Mouse (Mus musculus): ENCODE results near the gene Slc17a4. TPM values are rescaled to one million over a fixed set of nuclear protein-coding genes. Genes with fewer than 3 reads are reported as not detected.

Gene Slc17a4
- total RNA-seq, 1 experiment: not detected

DNA sequence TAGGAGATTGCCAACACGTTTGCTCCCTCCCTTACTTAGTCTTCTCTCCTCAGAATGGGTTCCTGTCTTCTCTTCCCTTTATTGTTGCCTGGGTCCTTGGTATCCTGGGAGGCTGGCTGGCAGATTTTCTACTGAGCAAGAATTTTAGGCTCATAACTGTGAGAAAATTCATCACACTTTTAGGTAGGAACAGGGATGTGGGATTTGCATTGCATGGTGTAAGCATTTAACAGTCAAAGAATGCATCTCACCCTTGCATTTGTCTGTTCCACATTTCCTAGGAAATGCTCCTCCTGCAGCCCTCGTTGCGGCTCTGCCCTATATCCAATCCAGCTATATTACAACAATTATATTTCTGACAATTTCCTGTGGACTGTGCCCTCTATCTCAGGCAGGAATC, 58.4 kb downstream of the Slc17a4 start:
- H3K36me3 ChIP-seq (ENCODE audit: control insufficient read depth, insufficient read depth, low read length, poor library complexity, severe bottlenecking): no peaks in the 10 kb centered on the region
- no peak for DNase-seq (ENCODE audit: low read depth, low spot score)

DNA sequence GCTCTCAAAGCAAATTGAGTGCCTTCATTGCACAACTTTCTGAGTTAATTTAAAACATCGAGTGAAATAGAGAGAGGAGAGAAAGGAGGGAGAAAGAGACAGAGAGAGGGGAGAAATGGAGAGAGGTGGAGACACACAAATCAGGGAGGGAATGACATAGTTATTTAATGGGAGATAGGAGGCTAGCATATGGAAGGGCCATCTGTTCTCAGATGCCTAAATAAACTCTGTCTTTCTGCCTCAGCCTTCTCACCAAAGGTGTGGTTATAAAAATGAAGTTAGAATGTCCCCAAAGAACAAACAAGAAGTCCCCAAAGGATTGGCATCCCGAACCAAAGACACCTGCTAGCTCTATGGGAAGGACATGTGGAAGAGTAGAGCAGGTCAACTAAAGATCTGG, 65.5 kb downstream of the Slc17a4 start:
- no peak for DNase-seq (ENCODE audit: low read depth, low spot score)
- Histone ChIP-seq H3K4me1 (ENCODE audit: control insufficient read depth in 2 of 2, insufficient read depth in 2 of 2, low read length in 2 of 2, poor library complexity in 1 of 2) (no peaks in the 10 kb centered on the region), H3K36me3 (ENCODE audit: control insufficient read depth, insufficient read depth, low read length, poor library complexity, severe bottlenecking) (no peaks in the 10 kb centered on the region), H3K27ac (ENCODE audit: insufficient read depth, low read depth, low read length, poor library complexity, severe bottlenecking) (no peak overlapping the region), H3K9me3 (ENCODE audit: control insufficient read depth, insufficient read depth, low read depth, low read length) (no peaks in the 10 kb centered on the region), H3K9ac (ENCODE audit: insufficient read depth, low read depth, low read length, poor library complexity, severe bottlenecking) (no peak overlapping the region), H3K4me3 (ENCODE audit: insufficient read depth in 1 of 2, low read depth in 1 of 2, low read length in 2 of 2, poor library complexity in 1 of 2, severe bottlenecking in 1 of 2) (no peak overlapping the region)
- no peak for TF ChIP-seq ZNF384 (IDR thresholded peaks at IDR 0.05; ENCODE audit: low read depth, low read length)
- no peak for TF ChIP-seq MAFK (IDR thresholded peaks at IDR 0.05; ENCODE audit: insufficient read depth, low read depth, low read length)
- TF ChIP-seq CHD2 (IDR thresholded peaks at IDR 0.05; ENCODE audit: low read depth, low read length): no peak
- TF ChIP-seq ZC3H11A (IDR thresholded peaks at IDR 0.05; ENCODE audit: borderline replicate concordance, low read depth, low read length): no peak
- TF ChIP-seq HCFC1 (IDR thresholded peaks at IDR 0.05; ENCODE audit: borderline replicate concordance, insufficient read depth, low read length): no peak
- in situ Hi-C loops (cut with MboI; ENCODE audit: low sequenced_read_pairs in 2 of 2, unreplicated experiment in 2 of 2): loop anchor here in 1 of 2 experiments (25.0 kb wide), 1 partner anchor 463 kb away; no protein-coding TSS in a partner anchor

More for the DNA sequence above, 58.4 kb downstream of the Slc17a4 start:
- TF ChIP-seq ZNF384 (IDR thresholded peaks at IDR 0.05; ENCODE audit: low read depth, low read length): no peak
- no peak for TF ChIP-seq ZC3H11A (IDR thresholded peaks at IDR 0.05; ENCODE audit: borderline replicate concordance, low read depth, low read length)
- no peak for TF ChIP-seq MAFK (IDR thresholded peaks at IDR 0.05; ENCODE audit: insufficient read depth, low read depth, low read length)
- no peak for TF ChIP-seq CHD2 (IDR thresholded peaks at IDR 0.05; ENCODE audit: low read depth, low read length)
- no peak for TF ChIP-seq HCFC1 (IDR thresholded peaks at IDR 0.05; ENCODE audit: borderline replicate concordance, insufficient read depth, low read length)
- no peaks in the 10 kb centered on the region for H3K4me1 ChIP-seq (ENCODE audit: control insufficient read depth in 2 of 2, insufficient read depth in 2 of 2, low read length in 2 of 2, poor library complexity in 1 of 2)
- no peak overlapping the region for H3K27ac ChIP-seq (ENCODE audit: insufficient read depth, low read depth, low read length, poor library complexity, severe bottlenecking)
- in situ Hi-C loops (cut with MboI; ENCODE audit: low sequenced_read_pairs in 2 of 2, unreplicated experiment in 2 of 2): no loop called here
- H3K4me3 ChIP-seq (ENCODE audit: insufficient read depth in 1 of 2, low read depth in 1 of 2, low read length in 2 of 2, poor library complexity in 1 of 2, severe bottlenecking in 1 of 2): no peak overlapping the region
- no peaks in the 10 kb centered on the region for H3K9me3 ChIP-seq (ENCODE audit: control insufficient read depth, insufficient read depth, low read depth, low read length)
- no peak overlapping the region for H3K9ac ChIP-seq (ENCODE audit: insufficient read depth, low read depth, low read length, poor library complexity, severe bottlenecking)

Other genes starting within 250 kb of the Slc17a4 start
- 112 and 141 TPM in 2 replicates for gene Hist1h2ac, start 231.1 kb downstream of the Slc17a4 start, total RNA-seq (2012; rRNA removed)
- 355 and 545 TPM in 2 replicates for gene Hist1h2bc, start 230.8 kb downstream of the Slc17a4 start, total RNA-seq (2012; rRNA removed)
- 7.7 and 13.3 TPM in 2 replicates for gene Hist1h1t, start 219.2 kb downstream of the Slc17a4 start, total RNA-seq (2012; rRNA removed)
- gene Hist1h4c, start 216.6 kb downstream of the Slc17a4 start, total RNA-seq (2012; rRNA removed): 326 and 496 TPM in 2 replicates
- 1.1 and 1.5 TPM in 2 replicates for gene Hfe, start 204.2 kb downstream of the Slc17a4 start, total RNA-seq (2012; rRNA removed)
- 379 and 496 TPM in 2 replicates for gene Hist1h1c, start 176.2 kb downstream of the Slc17a4 start, total RNA-seq (2012; rRNA removed)
- 970 and 1,161 TPM in 2 replicates for gene Hist1h3c, start 169.4 kb downstream of the Slc17a4 start, total RNA-seq (2012; rRNA removed)
- gene Hist1h2bb, start 168.3 kb downstream of the Slc17a4 start, total RNA-seq (2012; rRNA removed): 1,224 and 1,736 TPM in 2 replicates
- 2,399 and 2,956 TPM in 2 replicates for gene Hist1h2ab, start 163.9 kb downstream of the Slc17a4 start, total RNA-seq (2012; rRNA removed)
- 667 and 954 TPM in 2 replicates for gene Hist1h3b, start 162.7 kb downstream of the Slc17a4 start, total RNA-seq (2012; rRNA removed)
- gene Hist1h4b, start 158.0 kb downstream of the Slc17a4 start, total RNA-seq (2012; rRNA removed): 1,054 and 1,339 TPM in 2 replicates
- 1,331 and 1,744 TPM in 2 replicates for gene Hist1h4a, start 153.8 kb downstream of the Slc17a4 start, total RNA-seq (2012; rRNA removed)
- 470 and 728 TPM in 2 replicates for gene Hist1h3a, start 152.6 kb downstream of the Slc17a4 start, total RNA-seq (2012; rRNA removed)
- gene Hist1h1a, start 151.3 kb downstream of the Slc17a4 start, total RNA-seq (2012; rRNA removed): 1,149 and 1,468 TPM in 2 replicates
- 0.21 and 0.40 TPM in 2 replicates for gene Trim38, start 145.1 kb downstream of the Slc17a4 start, total RNA-seq (2012; rRNA removed)
- not detected in 2 replicates for gene Slc17a2, start 108.0 kb downstream of the Slc17a4 start, total RNA-seq (2012; rRNA removed)
- not detected in 2 replicates for gene Slc17a3, start 75.6 kb downstream of the Slc17a4 start, total RNA-seq (2012; rRNA removed)
- not detected in 2 replicates for gene Slc17a1, start 47.3 kb downstream of the Slc17a4 start, total RNA-seq (2012; rRNA removed)
- 37.2 and 67.4 TPM in 2 replicates for gene Hist1h2ba, start 19.1 kb upstream of the Slc17a4 start, total RNA-seq (2012; rRNA removed)
- 140 and 167 TPM in 2 replicates for gene Hist1h2aa, start 19.5 kb upstream of the Slc17a4 start, total RNA-seq (2012; rRNA removed)
- not detected in 2 replicates for gene Scgn, start 76.2 kb upstream of the Slc17a4 start, total RNA-seq (2012; rRNA removed)